Comparison of ENCODE assay signal across 13 mouse cellular contexts in the genomic region with DNA sequence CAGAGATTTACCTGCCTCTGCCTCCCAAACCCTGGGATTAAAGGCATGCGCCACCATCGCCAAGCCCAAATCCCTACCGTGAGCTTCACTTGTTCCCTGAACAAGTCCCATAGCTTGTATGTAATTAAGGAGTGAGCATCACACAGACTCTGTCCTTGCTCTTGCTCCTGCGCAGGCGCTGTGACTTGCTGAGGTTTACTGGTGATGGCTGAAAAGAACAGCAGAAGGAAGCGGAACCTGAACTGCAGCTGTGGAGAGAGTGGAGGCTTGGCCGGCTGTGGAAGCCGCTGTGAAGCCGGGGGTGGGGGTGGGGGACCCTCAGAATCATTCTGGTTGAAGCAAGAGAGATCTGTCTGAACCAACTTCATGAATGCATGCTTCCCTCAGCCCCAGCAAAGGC. TPM values are rescaled to one million over a fixed set of nuclear protein-coding genes. Genes with fewer than 3 reads are reported as not detected.
DNase-seq lines count a peak whose midpoint lies in the region.
"Had no signal": no experiment of that assay in that cellular context is flagged by ENCODE, and none has a peak within 500 bp of the region (broad histone marks: within the 10 kb centered on the region; RNA-seq: fewer than 3 reads in every experiment).

No protein-coding gene starts in this region.

- intact Hi-C loops in heart, postnatal 25 days (cut with DNase I) = no loop called here

- DNase-seq in heart, adult 11 months = peak; percentile 36
- no peak for DNase-seq in heart, postnatal 25 days (ENCODE audit: low spot score)
- peak; percentile 71 for DNase-seq in R1 (ENCODE audit: low read depth, low spot score)
- DNase-seq in retina, postnatal 1 day = no peak
- no peak for DNase-seq in kidney, adult 18-20 months
- DNase-seq: adrenal gland, adult 8-10 months; adrenal gland, postnatal 14 days; adrenal gland, postnatal 36 days; cerebellum, adult 11-12 months; cerebellum, adult 2 months; cerebellum, adult 9-10 months; cerebellum, postnatal 10 days; cerebellum, postnatal 25 days had no signal

RNA-seq across cellular contexts. Expression of gene Fndc3b, which starts 34.5 kb away (rescaled TPM):
- 10 to 100 TPM; 58.5 to 69.4 TPM for total RNA-seq in heart, postnatal 25 days (2021)

Comparison
In these comparisons a context has a peak if more than half of its experiments do, and no peak if none do; other contexts are left out.
1. DNase-seq: peak in heart, adult 11 months (single experiment) and R1 (single experiment); none in heart, postnatal 25 days (single experiment), retina, postnatal 1 day (single experiment) and kidney, adult 18-20 months (single experiment).